Mouse (Mus musculus): ENCODE measurements around the gene Car3.

Car3 gene

DNA sequence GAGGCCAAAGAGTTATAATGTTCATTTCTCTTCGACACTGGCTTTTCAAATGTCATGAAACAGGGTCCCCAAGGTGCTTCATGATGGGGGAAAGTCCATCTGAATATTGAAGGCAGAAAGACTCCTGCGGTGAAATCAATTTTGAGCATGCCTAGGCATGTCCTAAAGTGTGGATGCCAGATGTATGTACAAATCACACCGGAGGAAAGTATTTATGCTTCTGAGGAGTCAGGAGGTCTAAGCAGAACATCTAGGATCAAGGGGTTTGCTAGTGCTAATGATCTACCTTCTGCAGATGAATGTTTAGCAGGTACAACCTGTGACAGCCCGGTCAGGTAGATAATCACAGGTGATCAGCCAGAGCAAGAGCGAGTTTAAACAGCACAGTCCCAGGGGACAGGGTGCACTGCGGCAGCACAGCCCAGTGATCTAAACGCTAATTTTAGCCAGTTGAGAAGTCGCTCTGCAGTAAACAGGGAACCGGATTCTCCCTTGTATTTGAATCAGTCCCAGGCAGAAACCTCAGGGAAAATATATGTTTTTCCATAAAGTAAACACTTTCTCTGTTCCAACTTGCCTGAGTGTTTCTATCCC lies 13.1 kb downstream of the Car3 start:
- DNase-seq: no peak

DNA sequence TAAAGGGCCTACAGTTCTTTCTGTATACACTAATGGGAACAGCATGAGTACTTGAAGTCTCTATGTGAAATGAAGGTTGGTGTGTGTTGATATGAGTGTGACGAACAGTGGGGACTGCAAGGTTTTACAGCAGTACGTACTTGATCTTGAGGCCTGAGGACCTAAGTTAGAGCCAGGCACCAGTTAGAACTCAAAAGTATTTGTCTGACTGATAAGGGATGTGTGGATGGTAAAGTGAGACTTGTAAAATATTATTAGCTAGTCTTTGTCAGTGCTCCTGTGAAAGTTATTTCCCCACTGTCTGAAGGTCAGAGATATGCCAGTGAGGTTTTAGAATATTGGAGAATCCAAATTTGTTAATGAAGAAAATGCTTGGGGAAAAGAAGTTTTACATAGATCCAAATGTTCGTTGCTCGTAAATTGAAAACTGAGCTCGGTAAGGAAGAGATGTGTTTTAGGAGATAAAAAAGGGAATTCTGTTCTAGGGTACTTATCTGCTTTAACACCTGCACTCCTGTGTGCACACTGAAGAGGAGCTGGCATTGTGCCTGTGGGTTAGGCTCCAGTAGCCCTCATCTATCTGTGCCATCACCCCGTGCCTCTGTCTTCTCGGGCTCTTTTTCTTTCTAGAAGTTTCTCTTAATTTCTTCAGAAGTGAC lies 14.1 kb downstream of the Car3 start:
- no peak for DNase-seq

DNA sequence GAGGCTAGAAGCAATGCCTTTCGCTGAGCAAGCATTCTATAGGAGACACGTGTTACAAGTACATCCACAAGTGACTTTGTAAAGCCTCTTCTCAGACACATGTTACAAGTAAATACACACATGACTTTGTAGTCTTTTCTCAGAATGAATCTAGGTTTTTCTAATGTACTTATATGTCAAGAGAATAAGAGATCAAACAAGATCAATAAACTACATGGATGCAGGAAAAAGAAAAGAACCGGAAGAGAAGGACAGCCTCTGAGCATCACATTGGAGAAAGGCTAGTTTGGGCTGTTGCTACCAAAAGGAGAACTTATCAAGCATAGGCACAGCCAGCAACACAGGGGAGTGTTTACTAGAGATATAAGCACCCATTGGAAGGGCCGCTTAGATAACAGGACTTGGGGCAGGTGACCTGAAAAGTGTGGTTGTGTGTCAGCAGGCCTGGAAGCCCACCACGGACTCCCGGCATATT lies 15.5 kb downstream of the Car3 start:
- DNase-seq: no peak

DNA sequence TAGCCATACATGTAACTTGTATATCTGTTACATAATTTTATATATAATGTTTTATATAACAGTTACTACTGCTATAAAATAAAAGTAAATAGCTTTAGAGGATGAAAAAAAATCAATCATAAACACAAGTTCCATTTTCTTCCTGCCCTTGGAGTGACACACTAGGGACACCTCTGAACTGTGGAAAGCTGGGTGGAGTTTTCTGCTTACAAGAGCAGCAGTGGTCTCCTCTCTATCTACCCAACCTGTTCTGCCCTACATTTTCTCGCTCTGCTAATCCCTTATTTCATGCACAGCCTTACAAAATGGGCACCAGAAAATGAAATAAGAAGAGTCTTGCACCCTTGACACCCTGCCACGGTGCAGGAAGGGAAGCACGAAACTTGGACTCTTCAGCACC lies 16.0 kb downstream of the Car3 start:
- no peak for DNase-seq

DNA sequence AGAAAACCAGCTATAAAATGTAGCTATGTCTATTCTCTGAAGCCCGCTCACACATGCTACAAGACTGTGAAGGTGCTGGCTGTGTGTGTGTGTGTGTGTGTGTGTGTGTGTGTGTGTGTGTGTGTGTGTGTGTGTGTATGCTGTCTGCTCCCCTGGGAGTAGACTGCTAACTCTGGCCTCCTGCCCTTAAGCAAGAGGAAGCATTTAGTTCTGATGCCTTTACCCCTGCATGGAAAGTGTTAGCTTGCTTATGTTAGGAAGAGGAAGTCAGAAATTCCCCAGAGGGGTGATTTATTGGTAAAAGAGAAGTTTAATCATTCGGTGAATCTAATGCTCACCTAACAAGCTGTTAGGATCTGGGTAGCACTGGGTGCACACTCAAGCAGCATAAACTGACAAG lies 17.0 kb downstream of the Car3 start:
- no peak for DNase-seq

DNA sequence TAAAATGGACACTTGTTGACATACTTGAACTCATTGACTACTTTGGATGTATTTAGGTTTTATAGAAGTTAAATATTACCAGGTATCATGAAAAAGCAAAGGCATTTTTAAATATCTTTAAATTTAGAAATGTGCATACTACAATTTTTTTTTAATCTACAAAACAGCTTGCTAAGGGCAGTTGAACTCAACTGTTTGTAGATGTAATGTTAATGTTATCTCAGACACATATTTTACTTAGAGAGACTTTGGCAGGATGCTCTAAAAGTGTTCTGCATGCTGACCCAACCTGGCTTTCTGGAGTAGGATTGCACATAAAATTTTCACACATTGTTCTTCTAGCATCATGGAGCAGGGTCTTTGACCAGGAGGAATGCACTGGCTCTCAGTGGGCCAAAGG lies 18.7 kb downstream of the Car3 start:
- no peak for DNase-seq

DNA sequence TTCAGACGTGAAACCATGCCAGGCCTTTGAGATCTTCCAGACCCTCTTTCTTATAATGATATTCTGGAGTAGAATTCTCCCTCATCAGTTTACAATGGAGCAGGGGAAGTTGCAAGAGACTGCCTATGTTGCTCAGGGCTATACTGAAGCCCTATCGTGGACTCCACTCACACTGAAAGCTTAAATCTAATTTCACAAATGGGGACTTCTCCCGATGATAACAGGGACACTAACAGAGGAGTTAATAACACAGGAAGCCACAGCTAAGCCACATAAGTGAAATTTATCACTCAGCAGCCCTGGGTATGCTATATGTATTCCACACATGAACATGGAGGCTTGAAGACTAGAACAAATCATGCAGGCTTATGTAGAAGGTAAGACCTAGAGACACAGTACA lies 19.4 kb downstream of the Car3 start:
- no peak for DNase-seq

DNA sequence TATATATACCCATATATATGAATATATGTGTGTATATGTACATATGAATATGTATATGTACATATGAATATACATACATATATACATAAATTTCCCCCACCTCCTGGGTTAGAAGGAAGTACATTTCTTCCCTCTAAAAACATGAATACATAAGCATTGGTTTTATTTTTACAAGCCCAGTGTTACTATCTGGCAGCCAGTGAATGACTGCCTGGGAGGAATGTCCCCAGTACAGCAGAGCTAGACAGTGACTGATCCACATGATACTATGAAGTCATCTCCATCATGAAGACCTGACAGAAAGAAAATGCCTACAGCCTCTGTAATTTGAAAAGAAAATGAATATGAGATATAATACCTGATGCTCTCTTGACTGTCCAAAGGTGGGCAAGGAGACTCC lies 21.5 kb downstream of the Car3 start:
- no peak for DNase-seq

DNA sequence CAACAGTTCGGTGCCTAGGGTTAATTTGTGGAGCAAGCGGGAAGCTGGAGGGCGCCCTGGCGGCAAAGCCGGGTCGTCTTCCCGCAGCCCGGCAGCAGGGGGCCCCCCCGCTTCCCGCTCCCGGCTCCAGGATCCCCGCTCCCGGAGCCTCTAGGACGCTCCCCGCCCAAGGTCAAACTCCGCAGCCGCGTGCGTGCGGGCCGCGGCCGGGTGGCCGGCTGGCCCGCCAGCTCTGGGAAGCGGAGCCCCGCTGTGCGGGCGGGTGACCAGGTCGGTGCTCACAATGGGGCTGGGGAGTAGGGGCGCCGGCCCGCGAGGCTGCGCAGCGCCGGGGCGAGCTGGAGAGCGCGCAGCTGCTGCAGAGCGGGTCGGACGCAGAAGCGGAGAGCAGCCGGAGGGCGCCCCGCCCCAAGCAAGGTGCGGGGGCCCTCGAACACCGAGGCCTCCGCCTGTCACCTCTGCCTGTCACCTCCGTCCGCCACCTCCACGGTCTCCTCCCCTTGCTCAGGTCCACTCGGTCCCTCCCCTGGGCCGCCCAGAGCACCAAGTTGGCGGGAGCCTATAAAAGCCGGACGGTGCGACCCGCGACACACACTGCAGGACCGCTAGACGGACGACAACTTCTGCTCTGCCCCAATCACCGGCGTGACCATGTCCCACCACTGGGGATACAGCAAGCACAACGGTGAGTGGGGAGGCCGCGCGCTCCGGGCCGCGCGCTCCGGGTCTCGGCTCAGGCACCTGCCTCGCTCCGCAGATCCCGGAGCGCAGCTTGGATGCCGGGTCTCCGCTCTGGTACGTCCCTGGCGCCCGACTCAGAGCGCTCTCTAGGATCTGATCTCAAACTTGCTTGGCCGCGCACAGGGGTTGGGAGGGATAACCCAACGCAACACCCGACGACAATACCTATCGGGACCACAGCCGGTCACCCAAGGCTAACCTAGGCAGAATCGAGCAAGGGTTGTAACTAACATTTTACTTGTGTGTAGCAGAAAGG lies 23.1 kb downstream of the Car3 start, which contains the start of gene Car2:
Gene Car2 (plus strand): TSS at position 172 of the 997 bp plus-strand sequence.
- peak; percentile 66 for DNase-seq

DNA sequence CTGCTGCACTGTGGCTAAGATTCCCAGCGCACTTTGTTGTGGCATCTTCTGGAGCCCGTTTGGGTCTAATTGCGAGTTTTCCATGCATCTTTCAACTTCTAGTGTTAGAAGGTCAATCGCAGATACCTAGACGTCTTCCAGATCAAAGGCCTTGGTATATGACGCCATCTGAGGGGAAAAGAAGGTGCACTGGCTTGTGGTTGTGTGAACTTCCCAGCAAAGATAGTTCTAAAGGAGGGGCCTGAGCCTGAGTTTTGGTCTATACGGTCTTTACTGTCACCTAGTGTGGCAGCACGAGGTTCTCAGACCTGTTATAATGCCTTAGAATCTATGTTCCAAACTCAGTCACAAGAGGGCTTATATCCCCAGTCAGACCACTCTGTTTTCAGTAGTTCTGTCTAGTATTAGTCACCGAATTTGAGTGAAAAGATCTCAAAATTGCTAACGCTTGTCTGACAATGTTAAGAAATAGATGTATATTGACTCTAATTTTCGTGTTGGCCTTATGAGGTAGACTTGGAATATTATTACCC lies 23.9 kb downstream of the Car3 start:
- DNase-seq: no peak

DNA sequence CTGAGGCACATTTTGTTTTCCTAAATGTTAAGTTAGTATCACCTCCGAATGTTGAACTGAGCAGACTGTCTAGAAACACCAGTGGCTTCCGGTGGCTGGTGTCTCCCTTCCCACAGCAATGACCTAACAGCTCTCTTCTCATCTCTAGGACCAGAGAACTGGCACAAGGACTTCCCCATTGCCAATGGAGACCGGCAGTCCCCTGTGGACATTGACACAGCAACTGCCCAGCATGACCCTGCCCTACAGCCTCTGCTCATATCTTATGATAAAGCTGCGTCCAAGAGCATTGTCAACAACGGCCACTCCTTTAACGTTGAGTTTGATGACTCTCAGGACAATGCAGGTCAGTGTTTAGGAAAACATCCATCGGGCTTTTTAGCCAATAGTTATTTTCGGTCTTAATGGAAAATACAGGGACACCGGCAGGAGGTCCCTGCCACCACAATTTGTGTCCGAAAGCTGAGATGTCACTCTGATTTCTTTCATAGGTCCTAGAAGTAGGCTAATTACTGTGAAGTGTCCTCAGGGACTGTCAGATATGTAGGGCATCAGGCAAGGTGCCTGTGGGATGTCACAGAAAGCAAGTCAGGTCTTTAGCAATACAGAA lies 24.5 kb downstream of the Car3 start:
- DNase-seq: no peak

DNA sequence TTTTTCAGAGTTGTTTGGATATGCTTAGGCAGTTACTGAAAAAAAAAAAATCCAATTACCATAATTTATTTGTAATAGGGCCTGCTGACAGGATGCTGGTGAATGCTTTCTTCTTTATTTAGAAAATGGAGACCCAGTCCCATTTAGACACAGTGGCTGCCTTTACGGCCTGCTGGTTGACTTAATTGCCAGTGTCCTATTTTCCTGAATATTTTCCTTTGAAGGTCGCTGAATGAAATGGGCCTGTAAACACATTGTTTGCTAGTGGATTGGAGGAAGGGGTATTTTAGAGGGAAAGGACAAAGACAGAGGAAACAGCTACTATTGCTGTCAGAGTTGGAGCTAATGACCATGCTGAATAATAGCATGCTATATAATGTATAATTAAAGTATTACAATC lies 25.2 kb downstream of the Car3 start:
- no peak for DNase-seq

DNA sequence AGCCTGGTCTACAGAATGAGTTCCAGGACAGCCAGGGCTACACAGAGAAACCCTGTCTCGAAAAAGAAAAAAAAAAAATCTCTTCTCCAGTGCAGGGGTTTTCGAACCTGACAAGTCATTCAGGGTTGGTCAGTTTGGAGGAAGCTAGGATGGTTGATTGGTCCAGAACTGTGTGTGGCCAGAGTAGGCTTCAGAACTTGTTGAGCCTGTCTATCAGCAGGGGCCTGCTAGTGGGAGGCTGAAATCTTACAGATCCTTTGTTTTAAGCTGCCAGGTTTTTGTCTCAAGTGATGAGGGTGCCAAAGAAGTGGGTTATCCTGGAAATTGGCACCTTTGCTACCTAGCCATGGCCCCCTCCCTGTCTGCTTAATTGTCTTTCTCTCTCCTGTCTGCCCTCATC lies 25.8 kb downstream of the Car3 start:
- DNase-seq: no peak

DNA sequence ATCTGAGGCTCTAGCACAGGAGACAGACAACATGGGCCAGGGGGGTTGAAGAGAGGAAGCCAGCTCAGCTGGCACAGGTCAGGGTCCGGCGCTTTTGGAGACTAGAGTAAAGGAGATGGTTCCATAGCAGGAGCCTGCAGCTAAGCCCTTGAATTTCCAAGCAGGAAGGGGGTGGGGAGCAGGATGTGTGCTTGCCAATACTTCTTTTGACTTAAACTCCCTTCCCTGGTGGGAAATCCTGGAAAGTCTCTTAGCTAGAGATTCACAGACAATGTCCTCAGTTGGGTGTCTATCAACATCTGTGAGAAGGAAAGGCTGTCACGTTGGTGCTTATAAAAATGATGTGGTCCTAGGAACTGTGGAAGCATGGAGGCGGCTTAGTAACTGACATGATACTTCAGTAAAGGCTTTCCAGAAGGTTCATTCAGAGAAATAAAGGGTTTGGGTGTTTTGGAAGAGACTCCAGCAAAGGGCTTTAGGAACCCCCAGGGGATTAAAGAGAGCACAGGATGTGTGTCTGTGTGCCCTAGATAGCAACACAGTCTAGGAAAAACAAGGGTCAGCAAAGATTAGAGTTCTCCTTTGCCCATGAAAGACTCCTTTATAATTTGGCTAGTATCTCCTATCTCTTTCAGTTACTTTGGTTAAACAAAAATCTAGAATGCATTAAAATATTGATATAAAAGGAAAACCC lies 26.6 kb downstream of the Car3 start:
- DNase-seq: no peak

DNA sequence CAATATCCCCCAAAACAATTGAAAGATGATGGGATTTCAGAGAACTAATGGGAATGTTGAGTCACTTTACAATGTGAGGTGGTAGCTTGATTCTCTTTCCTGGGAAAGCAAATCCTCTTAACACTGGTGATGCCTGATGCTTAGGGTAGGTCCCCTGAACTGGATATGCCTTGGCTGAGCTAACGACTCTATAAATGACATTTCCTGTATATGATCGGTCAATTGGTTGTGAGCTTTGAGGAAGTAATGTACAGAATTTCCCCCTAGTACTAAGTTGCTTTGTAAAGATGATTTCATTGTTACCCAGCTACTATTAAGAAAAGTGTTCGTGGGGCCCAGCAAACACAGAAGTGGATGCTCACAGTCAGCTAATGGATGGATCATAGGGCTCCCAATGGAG lies 29.7 kb downstream of the Car3 start:
- DNase-seq: no peak

DNA sequence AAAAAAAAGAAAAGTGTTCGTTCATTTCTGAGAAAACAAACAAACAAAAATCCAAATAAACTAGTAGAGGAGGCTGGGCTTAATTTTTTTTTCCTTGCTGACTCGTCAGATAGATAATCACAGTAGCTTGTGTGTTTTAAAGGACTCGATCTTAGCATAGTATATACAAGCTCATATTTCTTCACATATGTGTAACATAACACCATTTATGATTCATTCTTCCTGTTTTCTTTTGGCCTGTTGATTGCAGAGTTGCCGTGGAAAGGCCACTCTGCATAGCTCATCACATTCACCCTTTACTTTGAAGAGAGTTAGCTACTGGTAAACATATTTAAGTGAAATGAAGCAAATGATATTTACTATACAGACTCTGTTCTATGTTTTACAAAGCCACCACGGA lies 30.4 kb downstream of the Car3 start:
- DNase-seq: no peak

DNA sequence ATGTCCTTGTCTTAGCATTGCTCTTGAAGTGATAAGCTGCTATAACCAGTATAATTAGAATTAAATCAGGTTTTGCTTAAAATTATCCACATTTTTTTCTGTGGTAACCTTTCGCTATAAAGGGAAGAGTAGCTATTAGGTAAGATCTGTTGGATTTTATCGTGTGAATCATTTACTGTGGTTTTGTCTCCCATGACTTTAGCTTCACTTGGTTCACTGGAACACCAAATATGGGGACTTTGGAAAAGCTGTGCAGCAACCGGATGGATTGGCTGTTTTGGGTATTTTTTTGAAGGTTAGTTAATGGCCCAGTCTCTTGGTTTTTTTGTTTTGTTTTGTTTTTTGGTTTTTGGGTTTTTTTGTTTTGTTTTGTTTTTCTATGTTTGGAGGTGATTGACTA lies 32.0 kb downstream of the Car3 start:
- DNase-seq: no peak

DNA sequence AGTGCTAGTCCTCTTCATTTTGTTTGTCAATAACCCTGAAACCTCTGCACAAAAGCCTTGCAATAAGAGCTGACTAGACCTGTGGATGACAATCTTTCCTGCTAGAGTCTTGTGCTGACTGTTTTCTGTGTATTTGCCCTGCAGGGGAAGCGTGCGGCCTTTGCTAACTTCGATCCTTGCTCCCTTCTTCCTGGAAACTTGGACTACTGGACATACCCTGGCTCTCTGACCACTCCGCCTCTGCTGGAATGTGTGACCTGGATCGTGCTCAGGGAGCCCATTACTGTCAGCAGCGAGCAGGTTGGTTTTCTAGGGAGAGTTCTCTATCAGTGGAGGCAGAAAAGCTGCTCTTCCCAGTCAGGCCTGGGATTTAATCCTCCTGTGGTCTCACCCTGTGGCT lies 34.5 kb downstream of the Car3 start:
- DNase-seq: no peak

DNA sequence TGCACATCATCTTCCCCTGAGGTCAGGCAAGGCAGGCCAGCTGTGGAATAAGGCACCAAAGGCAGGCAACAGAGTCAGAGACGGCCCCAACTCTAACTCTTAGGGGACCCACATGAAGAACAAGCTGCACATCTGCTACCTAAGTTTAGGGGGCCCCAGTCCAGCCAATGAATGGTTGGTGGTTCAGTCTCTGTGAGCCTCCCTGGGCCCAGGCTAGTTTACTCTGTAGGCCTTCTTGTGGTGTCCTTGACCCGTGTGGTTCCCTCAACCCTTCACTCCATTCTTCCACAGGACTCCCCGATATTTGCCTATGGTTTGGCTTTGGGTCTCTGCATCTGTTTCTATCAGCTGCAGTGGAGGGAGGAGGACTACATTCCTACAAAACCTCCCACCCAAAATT lies 40.1 kb downstream of the Car3 start:
- DNase-seq: no peak

DNA sequence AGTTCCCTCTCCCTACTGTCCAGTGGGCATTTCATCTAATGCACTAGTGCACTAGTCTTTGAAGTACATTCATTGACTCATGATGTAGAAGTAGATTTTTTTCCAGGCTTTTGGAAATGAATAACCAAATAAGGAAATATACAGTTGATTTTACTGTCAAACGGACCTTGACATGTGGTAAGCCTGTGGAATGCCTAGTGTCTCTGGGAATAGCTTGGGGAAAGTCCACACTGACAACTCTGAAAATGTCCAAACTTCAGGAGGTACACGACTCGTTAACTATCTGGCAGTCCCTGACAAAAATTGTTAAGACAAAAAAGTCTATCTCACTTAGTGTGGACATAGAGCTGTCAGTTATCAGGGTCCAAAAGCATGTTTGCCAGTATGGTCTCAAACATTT lies 40.9 kb downstream of the Car3 start:
- no peak for DNase-seq

DNA sequence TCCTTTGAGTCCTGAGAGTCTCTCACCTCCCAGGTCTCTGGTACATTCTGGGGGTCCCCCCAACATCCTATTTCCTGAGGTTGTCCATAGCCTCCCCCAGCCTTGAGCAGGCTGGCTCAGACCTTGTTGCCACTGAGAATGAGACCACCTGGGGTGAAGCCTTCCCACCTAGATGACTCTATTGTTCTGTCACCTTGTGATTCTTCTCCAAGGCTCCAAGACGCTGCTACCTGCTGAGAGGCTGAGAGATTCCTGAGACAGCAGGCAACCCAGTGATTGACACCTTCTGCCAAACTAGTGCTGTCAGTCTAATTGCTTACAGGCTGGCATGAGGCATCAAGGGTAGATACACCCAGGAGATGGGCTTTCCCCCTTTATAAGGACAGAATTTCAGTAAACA lies 44.0 kb downstream of the Car3 start:
- DNase-seq: no peak

DNA sequence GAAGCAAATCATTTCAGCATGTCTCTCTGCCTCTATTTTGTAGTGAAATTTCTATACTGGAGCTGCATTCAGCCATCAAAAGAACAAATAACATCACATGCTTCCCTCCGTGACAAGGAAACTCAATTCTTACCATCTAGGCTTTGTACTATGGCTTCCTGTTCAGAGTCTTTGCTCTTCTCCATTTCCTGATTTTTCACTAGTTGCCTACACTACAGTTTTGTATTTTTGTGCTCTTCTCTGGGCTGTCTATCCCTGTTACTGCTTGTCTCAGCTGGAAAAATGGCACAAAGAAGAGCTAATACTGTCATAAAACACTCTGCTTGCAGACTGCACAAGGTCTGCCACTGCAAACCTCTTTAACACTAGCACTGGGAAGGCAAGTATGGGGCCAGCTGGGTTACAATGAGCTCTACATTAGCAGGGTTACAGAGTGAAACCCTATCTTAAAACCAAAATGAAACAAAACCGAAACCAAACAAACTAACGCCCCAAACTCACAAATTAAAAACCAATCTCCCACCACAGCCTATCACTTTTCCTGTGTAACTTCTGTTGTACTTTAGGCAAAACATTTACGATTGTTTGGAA lies 48.8 kb downstream of the Car3 start:
- DNase-seq: no peak

Data from right cerebral cortex, postnatal 4 days (tissue).